Mouse (Mus musculus) myocyte (in vitro differentiated cells): Measurements from ENCODE around the gene Mybbp1a. TPM values are rescaled to one million over a fixed set of nuclear protein-coding genes. Genes with fewer than 3 reads are reported as not detected.

Experiments
- H3K27me3 ChIP-seq: one replicate; pipeline ENCODE4 v1.6.1; 2011; ENCODE audit not compliant: control insufficient read depth, insufficient read depth, insufficient read length
- H3K36me3 ChIP-seq: one replicate; pipeline ENCODE4 v1.6.1; 2011; ENCODE audit not compliant: control insufficient read depth, insufficient read depth
- H3K4me2 ChIP-seq: one replicate; pipeline ENCODE4 v1.6.1; 2011; ENCODE audit warnings: low read depth, control low read depth
- H3K4me3 ChIP-seq: one replicate; pipeline ENCODE4 v1.5.1; 2011; ENCODE audit warnings: mild to moderate bottlenecking, control low read depth, moderate library complexity
- H3K79me2 ChIP-seq: one replicate; pipeline ENCODE4 v1.6.1; 2011; ENCODE audit not compliant: control insufficient read depth, insufficient read depth
- H3ac ChIP-seq: one replicate; pipeline ENCODE4 v1.6.1; 2011; ENCODE audit not compliant: control insufficient read depth, insufficient read length
- CEBPB ChIP-seq: IDR thresholded peaks from 2 replicates; pipeline ENCODE4 v1.6.1; 2011; ENCODE audit warnings: mild to moderate bottlenecking, moderate library complexity; ENCODE audit not compliant: poor library complexity, insufficient read depth, severe bottlenecking
- E2F4 ChIP-seq: IDR thresholded peaks from one replicate; pipeline ENCODE4 v1.6.1; 2011; ENCODE audit warnings: mild to moderate bottlenecking, control low read depth, moderate library complexity; ENCODE audit not compliant: insufficient read depth
- MAX ChIP-seq: IDR thresholded peaks from one replicate; pipeline ENCODE4 v1.6.1; 2011; ENCODE audit warnings: low read depth, mild to moderate bottlenecking, control low read depth
- MYOD1 ChIP-seq, 3 experiments: IDR thresholded peaks; one replicate each; pipeline ENCODE4 v1.6.1; 2011; ENCODE audit warnings: control low read depth in 2 of 3, low read depth in 2 of 3, mild to moderate bottlenecking in 2 of 3, moderate library complexity in 1 of 3; ENCODE audit not compliant: insufficient read length in 2 of 3, control insufficient read depth in 1 of 3
- MYOG ChIP-seq, 3 experiments: IDR thresholded peaks; one replicate each; pipeline ENCODE4 v1.6.1; 2011; ENCODE audit warnings: control low read depth in 2 of 3, low read depth in 2 of 3, mild to moderate bottlenecking in 2 of 3; ENCODE audit not compliant: insufficient read length in 2 of 3, control insufficient read depth in 1 of 3, insufficient read depth in 1 of 3
- POLR2A ChIP-seq: IDR thresholded peaks from one replicate; pipeline ENCODE4 v1.6.1; 2011; ENCODE audit warnings: low read depth, mild to moderate bottlenecking, control low read depth, moderate library complexity; ENCODE audit not compliant: insufficient read length
- POLR2AphosphoS2 ChIP-seq: IDR thresholded peaks from one replicate; pipeline ENCODE4 v1.6.1; 2011; ENCODE audit warnings: low read depth, control low read depth; ENCODE audit not compliant: insufficient read length
- REST ChIP-seq: IDR thresholded peaks from one replicate; pipeline ENCODE4 v1.6.1; 2011; ENCODE audit warnings: mild to moderate bottlenecking, control low read depth, moderate library complexity; ENCODE audit not compliant: insufficient read depth, insufficient read length
- SRF ChIP-seq: IDR thresholded peaks from one replicate; pipeline ENCODE4 v1.6.1; 2011; ENCODE audit warnings: low read depth; ENCODE audit not compliant: control insufficient read depth, insufficient read length
- TCF12 ChIP-seq: IDR thresholded peaks from one replicate; pipeline ENCODE4 v1.6.1; 2011; ENCODE audit warnings: mild to moderate bottlenecking, control low read depth; ENCODE audit not compliant: poor library complexity, insufficient read depth, severe bottlenecking
- TCF3 ChIP-seq: IDR thresholded peaks from one replicate; pipeline ENCODE4 v1.6.1; 2011; ENCODE audit warnings: low read depth, control low read depth; ENCODE audit not compliant: insufficient read length
- USF1 ChIP-seq: IDR thresholded peaks from one replicate; pipeline ENCODE4 v1.6.1; 2011; ENCODE audit warnings: low read depth, mild to moderate bottlenecking, control low read depth, moderate library complexity
- polyA plus RNA-seq: library from polyadenylated mRNA; unstranded; fragments of >200 nt; fragmentation: generic; extraction: Trizol; gene quantifications from one replicate; pipeline ENCODE4 v1.2.1, GENCODE M21; 2012; ENCODE audit warnings: missing spikeins

Gene Mybbp1a
- polyA plus RNA-seq, 1 experiment, result 138 TPM

- H3K4me3 ChIP-seq, result no peak overlapping the region
- no peaks in the 10 kb centered on the region for H3K79me2 ChIP-seq
- TF ChIP-seq MAX (no peak), MYOD1 (IDR thresholded peaks at IDR 0.05; ENCODE audit: control insufficient read depth in 1 of 3, insufficient read length in 2 of 3, low read depth in 2 of 3) (no peak), MYOG (IDR thresholded peaks at IDR 0.05; ENCODE audit: control insufficient read depth in 1 of 3, insufficient read depth in 1 of 3, insufficient read length in 2 of 3, low read depth in 2 of 3) (no peak), TCF12 (no peak), TCF3 (no peak), POLR2A (no peak), POLR2AphosphoS2 (no peak), CEBPB (no peak), E2F4 (no peak), REST (no peak), USF1 (no peak), SRF (no peak)
These were observed 40.2 kb downstream of the Mybbp1a start for GRCm38 (mm10) chr11:72481313-72481712.

GRCm38 (mm10) chr11:72481952-72482351 lies 40.8 kb downstream of the Mybbp1a start:
- no peak for TF ChIP-seq USF1
- no peak for TF ChIP-seq TCF3
- TF ChIP-seq E2F4, result no peak
- TF ChIP-seq POLR2A, result no peak
- no peak for TF ChIP-seq POLR2AphosphoS2
- TF ChIP-seq TCF12, result no peak
- TF ChIP-seq REST, result no peak
- no peak for TF ChIP-seq MAX
- no peak for TF ChIP-seq MYOG (IDR thresholded peaks at IDR 0.05; ENCODE audit: control insufficient read depth in 1 of 3, insufficient read depth in 1 of 3, insufficient read length in 2 of 3, low read depth in 2 of 3)
- TF ChIP-seq MYOD1 (IDR thresholded peaks at IDR 0.05; ENCODE audit: control insufficient read depth in 1 of 3, insufficient read length in 2 of 3, low read depth in 2 of 3), result no peak
- no peak for TF ChIP-seq SRF
- TF ChIP-seq CEBPB, result no peak
- Histone ChIP-seq H3K4me3 (no peak overlapping the region), H3K4me2 (no peak overlapping the region), H3K27me3 (peaks cover 8% of the 10 kb centered on the region), H3ac (no peak overlapping the region), H3K79me2 (no peaks in the 10 kb centered on the region), H3K36me3 (no peaks in the 10 kb centered on the region)

More at GRCm38 (mm10) chr11:72481313-72481712, 40.2 kb downstream of the Mybbp1a start:
- peaks cover 8% of the 10 kb centered on the region for H3K27me3 ChIP-seq
- no peak overlapping the region for H3K4me2 ChIP-seq
- no peak overlapping the region for H3ac ChIP-seq
- H3K36me3 ChIP-seq, result no peaks in the 10 kb centered on the region

- no peak for TF ChIP-seq POLR2AphosphoS2
- no peak for TF ChIP-seq E2F4
- TF ChIP-seq POLR2A, result no peak
- no peak for TF ChIP-seq USF1
- no peak for TF ChIP-seq SRF
- no peak for TF ChIP-seq CEBPB
- no peak for TF ChIP-seq TCF12
- no peak for TF ChIP-seq REST
- no peak overlapping the region for H3K4me3 ChIP-seq
- H3K79me2 ChIP-seq, result no peaks in the 10 kb centered on the region
- no peak overlapping the region for H3K4me2 ChIP-seq
- H3ac ChIP-seq, result no peak overlapping the region
- H3K36me3 ChIP-seq, result no peaks in the 10 kb centered on the region
- peaks cover 25% of the 10 kb centered on the region for H3K27me3 ChIP-seq
These were observed 43.4 kb downstream of the Mybbp1a start for GRCm38 (mm10) chr11:72484549-72484948.

- Histone ChIP-seq H3ac (no peak overlapping the region), H3K4me3 (no peak overlapping the region), H3K79me2 (no peaks in the 10 kb centered on the region), H3K27me3 (peaks cover 27% of the 10 kb centered on the region), H3K36me3 (no peaks in the 10 kb centered on the region), H3K4me2 (no peak overlapping the region)
- TF ChIP-seq POLR2A, result no peak
These were observed 44.0 kb downstream of the Mybbp1a start for GRCm38 (mm10) chr11:72485157-72485556.

GRCm38 (mm10) chr11:72485960-72486359 lies 44.8 kb downstream of the Mybbp1a start:
- Histone ChIP-seq H3K4me3 (no peak overlapping the region), H3K4me2 (no peak overlapping the region), H3K27me3 (peaks cover 27% of the 10 kb centered on the region), H3K36me3 (no peaks in the 10 kb centered on the region), H3ac (no peak overlapping the region), H3K79me2 (no peaks in the 10 kb centered on the region)
- TF ChIP-seq MYOG (IDR thresholded peaks at IDR 0.05; ENCODE audit: control insufficient read depth in 1 of 3, insufficient read depth in 1 of 3, insufficient read length in 2 of 3, low read depth in 2 of 3) (no peak), E2F4 (no peak), MAX (no peak), REST (no peak), POLR2AphosphoS2 (no peak), POLR2A (no peak), USF1 (no peak), CEBPB (no peak), MYOD1 (IDR thresholded peaks at IDR 0.05; ENCODE audit: control insufficient read depth in 1 of 3, insufficient read length in 2 of 3, low read depth in 2 of 3) (no peak)
